Mouse (Mus musculus) lung, postnatal 0 days (tissue): ENCODE results near the gene Eif3a. TPM values are rescaled to one million over a fixed set of nuclear protein-coding genes. Genes with fewer than 3 reads are reported as not detected.

Experiments used
- ATAC-seq: fragments of 200-750 bp; cut with Nextera tagmentation; 2 replicates; pipeline ENCODE4 v1.8.0; 2017; ENCODE audit warnings: moderate library complexity
- DNase-seq: peaks from one replicate; pipeline ENCODE4 v3.0.0-alpha.2; 2016; ENCODE audit warnings: low spot score
- H3K27ac ChIP-seq: fragments of 300-500 bp; sonication (generic); 2 replicates; pipeline ENCODE4 v1.5.1; 2014; ENCODE audit warnings: antibody characterized with exemption, mild to moderate bottlenecking, low read length, mixed read lengths
- H3K27me3 ChIP-seq: fragments of 300-500 bp; sonication (generic); replicated peaks from 2 replicates; pipeline ENCODE4 v1.6.1; 2014; ENCODE audit warnings: low read length, mixed read lengths; ENCODE audit not compliant: insufficient read depth
- H3K36me3 ChIP-seq: fragments of 300-500 bp; sonication (generic); 2 replicates; pipeline ENCODE4 v1.6.1; 2014; ENCODE audit warnings: low read length, mixed read lengths; ENCODE audit not compliant: insufficient read depth
- H3K4me1 ChIP-seq: fragments of 300-500 bp; sonication (generic); 2 replicates; pipeline ENCODE4 v1.6.1; 2014; ENCODE audit warnings: antibody characterized with exemption, low read depth, low read length, mixed read lengths; ENCODE audit not compliant: insufficient read depth
- H3K4me2 ChIP-seq: fragments of 300-500 bp; sonication (generic); replicated peaks from 2 replicates; pipeline ENCODE4 v1.6.1; 2014; ENCODE audit warnings: low read depth, mild to moderate bottlenecking, low read length, moderate library complexity, mixed read lengths
- H3K4me3 ChIP-seq: fragments of 300-500 bp; sonication (generic); 2 replicates; pipeline ENCODE4 v1.5.1; 2014; ENCODE audit warnings: low read depth, low read length
- H3K9ac ChIP-seq: fragments of 300-500 bp; sonication (generic); replicated peaks from 2 replicates; pipeline ENCODE4 v1.6.1; 2014; ENCODE audit warnings: low read depth, mild to moderate bottlenecking
- H3K9me3 ChIP-seq: fragments of 300-500 bp; sonication (generic); 2 replicates; pipeline ENCODE4 v1.6.1; 2016; ENCODE audit warnings: low read length, mixed read lengths
- CTCF ChIP-seq: IDR thresholded peaks from 2 replicates; pipeline ENCODE4 v1.5.1; 2016; ENCODE audit warnings: antibody characterized with exemption, mild to moderate bottlenecking
- EP300 ChIP-seq: IDR thresholded peaks from 2 replicates; pipeline ENCODE4 v1.6.1; 2016; ENCODE audit warnings: antibody characterized with exemption, mild to moderate bottlenecking, control low read depth
- WGBS: fragments of 180-500 bp; shearing (Covaris S2); extraction: QIAGEN DNeasy Blood & Tissue Kit; methylation state at CpG from one replicate; pipeline ENCODE4 v1.1.7; 2014; 5-methylcytosine and 5-hydroxymethylcytosine counted together
- polyA plus RNA-seq: library from polyadenylated mRNA; unstranded; fragments of >200 nt; fragmentation: Nextera tagmentation; extraction: Ambion mirVana; gene quantifications from 2 replicates; pipeline ENCODE4 v1.2.1, GENCODE M21; 2015

Gene Eif3a
- polyA plus RNA-seq, 1 experiment from 2014 or later, result 67.1 TPM

DNA sequence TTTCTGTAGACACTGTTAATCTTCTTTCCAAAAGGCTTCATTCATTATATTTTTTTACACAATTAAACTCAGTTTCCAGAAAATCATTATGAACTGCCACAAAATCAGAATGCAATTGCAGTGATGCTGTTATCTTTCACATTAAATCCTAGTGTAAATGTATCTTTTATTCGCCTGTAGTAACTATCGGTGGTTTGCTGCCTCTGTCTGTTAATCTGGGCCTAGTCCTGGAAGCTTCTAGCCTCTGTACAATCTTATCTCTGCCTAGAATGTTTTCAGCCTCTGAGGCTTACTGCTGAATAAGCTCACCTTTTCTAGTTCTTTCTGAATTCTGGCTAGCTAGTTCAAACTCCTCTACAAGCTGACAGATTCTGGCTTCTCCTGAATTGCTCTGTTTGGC, 19.5 kb upstream of the Eif3a start:
- no peaks in the 10 kb centered on the region for H3K9me3 ChIP-seq
- DNase-seq, result no peak
- 93% methylated on average over 2 of the region's 2 CpGs for WGBS
- no peaks in the 10 kb centered on the region for H3K36me3 ChIP-seq
- H3K9ac ChIP-seq, result no peak overlapping the region
- no peak overlapping the region for H3K27ac ChIP-seq
- TF ChIP-seq EP300 (no peak), CTCF (no peak)
- no peaks in the 10 kb centered on the region for H3K4me1 ChIP-seq
- H3K4me2 ChIP-seq, result no peak overlapping the region
- no peak for ATAC-seq
- H3K4me3 ChIP-seq, result no peak overlapping the region
- no peaks in the 10 kb centered on the region for H3K27me3 ChIP-seq

DNA sequence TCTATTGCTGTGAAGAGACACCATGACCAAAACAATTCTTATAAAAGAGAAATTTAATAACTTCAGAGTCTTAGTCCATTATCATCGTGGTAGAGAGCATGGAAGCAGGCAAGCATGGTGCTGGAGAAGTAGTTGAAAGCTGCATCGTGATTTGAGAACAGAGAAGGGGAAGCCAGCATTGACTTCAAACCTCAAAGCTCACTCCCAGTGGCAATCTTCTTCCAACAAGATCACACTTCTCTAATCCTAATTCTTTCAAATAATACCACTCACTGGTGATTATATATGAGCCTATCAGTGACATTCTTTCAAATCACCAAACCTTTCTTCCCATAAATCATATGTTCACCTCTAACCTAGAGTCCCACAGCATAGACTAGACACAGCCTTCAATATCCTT, 14.4 kb upstream of the Eif3a start:
- Histone ChIP-seq H3K4me3 (no peak overlapping the region), H3K4me1 (no peaks in the 10 kb centered on the region), H3K27me3 (no peaks in the 10 kb centered on the region), H3K27ac (no peak overlapping the region), H3K36me3 (no peaks in the 10 kb centered on the region), H3K9ac (no peak overlapping the region), H3K4me2 (no peak overlapping the region), H3K9me3 (no peaks in the 10 kb centered on the region)
- DNase-seq (no peak), ATAC-seq (no peak)
- no peak for TF ChIP-seq EP300
- TF ChIP-seq CTCF, result no peak
- WGBS, result 48% methylated on average over 2 of the region's 2 CpGs

DNA sequence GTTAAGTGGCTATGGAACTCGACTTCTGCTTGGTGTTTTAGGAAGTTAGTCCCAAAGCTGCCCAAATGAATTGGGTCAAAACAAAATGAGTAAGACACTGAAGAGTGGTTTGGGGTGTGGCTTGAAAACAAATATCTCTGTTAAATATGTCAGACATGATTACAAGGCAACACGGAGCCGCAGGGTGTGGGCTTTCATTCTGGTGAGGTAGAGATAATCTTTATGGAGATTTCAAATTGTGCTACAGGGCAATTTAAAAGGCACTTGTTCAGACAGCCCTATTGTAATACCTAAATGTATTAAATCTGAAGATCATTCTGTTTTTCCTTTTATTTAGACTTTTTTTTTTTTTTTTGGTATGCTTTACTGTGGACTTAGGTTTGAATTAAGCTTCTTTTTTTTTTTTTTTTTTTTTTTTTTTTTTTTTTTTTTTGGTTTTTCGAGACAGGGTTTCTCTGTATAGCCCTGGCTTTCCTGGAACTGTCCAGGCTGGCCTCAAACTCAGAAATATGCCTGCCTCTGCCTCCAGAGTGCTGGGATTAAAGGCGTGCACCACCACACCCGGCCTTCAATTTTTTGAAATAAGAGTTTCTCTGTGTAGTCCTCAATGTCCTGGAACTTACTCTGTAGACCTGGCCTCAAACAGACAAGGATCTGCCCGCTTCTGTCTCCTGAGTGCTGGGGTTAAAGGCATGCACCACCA, 9.6 kb upstream of the Eif3a start:
- no peaks in the 10 kb centered on the region for H3K27me3 ChIP-seq
- 67% methylated on average over 7 of the region's 7 CpGs for WGBS
- no peaks in the 10 kb centered on the region for H3K9me3 ChIP-seq
- H3K9ac ChIP-seq, result no peak overlapping the region
- H3K27ac ChIP-seq, result no peak overlapping the region
- H3K36me3 ChIP-seq, result no peaks in the 10 kb centered on the region
- TF ChIP-seq CTCF, result no peak
- no peak for TF ChIP-seq EP300
- H3K4me2 ChIP-seq, result no peak overlapping the region
- DNase-seq, result no peak
- no peaks in the 10 kb centered on the region for H3K4me1 ChIP-seq
- no peak overlapping the region for H3K4me3 ChIP-seq
- no peak for ATAC-seq

DNA sequence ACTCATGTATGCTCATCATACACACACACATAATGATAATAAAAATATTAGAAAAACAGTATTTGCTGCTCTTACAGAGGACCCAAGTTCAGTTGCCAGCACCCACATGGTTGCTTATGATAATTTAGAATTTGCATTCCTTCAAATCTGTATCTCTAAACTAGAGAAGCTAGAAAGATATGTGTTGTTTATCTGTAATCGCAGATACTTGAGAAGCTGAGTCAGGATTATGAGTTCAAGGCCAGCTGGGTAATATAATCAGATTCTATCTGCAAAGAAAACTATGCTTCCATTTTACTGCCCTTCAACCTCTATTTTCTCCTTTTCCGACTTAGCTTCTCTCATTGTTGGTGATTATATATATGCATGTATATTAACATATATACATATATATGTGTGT, 7.0 kb upstream of the Eif3a start:
- no peaks in the 10 kb centered on the region for H3K27me3 ChIP-seq
- no peaks in the 10 kb centered on the region for H3K36me3 ChIP-seq
- no peak for DNase-seq
- no peaks in the 10 kb centered on the region for H3K4me1 ChIP-seq
- no peak overlapping the region for H3K4me3 ChIP-seq
- ATAC-seq, result no peak
- no peaks in the 10 kb centered on the region for H3K9me3 ChIP-seq
- no peak overlapping the region for H3K4me2 ChIP-seq
- H3K9ac ChIP-seq, result no peak overlapping the region
- H3K27ac ChIP-seq, result no peak overlapping the region
- 92% methylated on average over 2 of the region's 2 CpGs for WGBS
- TF ChIP-seq EP300, result no peak
- TF ChIP-seq CTCF, result no peak

DNA sequence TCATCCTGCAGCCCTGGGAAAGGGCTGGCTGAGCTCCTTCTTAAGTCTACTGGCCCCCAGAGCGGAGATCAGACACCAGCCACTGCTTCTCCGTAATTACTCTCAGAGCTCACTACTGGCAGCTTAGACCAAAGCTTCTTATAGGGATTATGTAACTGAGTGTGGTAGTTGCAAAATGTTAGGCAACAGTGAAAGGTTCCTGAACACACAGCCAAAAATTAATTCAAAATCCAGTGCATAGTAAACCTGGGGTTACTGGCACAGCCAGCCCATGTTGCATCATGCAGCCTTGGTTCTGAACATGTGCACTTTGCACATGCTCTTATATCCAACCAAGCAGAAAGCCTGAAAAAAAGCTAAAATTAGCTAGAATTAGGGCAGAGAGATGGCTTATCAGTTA, 4.8 kb upstream of the Eif3a start:
- H3K4me3 ChIP-seq, result no peak overlapping the region
- H3K36me3 ChIP-seq, result no peaks in the 10 kb centered on the region
- no peaks in the 10 kb centered on the region for H3K27me3 ChIP-seq
- peak; percentile 85 for DNase-seq
- 60% methylated on average over 2 of the region's 2 CpGs for WGBS
- ATAC-seq, result peak; percentile 28
- no peak overlapping the region for H3K4me2 ChIP-seq
- no peak overlapping the region for H3K9ac ChIP-seq
- TF ChIP-seq EP300 (peak; percentile 50), CTCF (no peak)
- no peaks in the 10 kb centered on the region for H3K4me1 ChIP-seq
- no peak overlapping the region for H3K27ac ChIP-seq
- no peaks in the 10 kb centered on the region for H3K9me3 ChIP-seq

DNA sequence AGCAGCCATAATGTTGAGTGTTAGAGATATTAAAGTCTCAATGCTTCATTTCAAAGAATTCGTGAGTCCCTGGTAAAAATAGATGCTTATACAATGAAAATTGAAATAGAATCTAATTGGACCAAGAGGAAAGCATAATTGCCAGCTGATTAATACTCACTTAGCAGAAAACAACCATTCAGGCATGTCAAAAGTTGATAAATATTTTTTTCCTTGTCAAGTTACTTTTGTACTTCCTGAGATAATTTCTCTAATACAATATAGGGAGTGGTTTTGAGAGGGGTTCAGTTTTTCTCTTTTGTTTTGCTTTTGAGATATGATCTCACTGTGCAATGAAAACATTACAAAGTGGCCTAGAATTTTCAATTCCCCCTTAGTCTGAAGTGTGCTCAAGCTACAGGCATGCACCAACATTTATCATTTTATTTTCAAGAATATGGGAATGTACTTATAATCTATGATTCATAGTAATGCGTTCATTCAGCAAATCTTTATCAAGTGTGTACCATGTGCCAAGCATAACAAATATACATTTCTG, 2.8 kb upstream of the Eif3a start:
- H3K27ac ChIP-seq, result no peak overlapping the region

More for the DNA sequence above, 2.8 kb upstream of the Eif3a start:
- no peak for TF ChIP-seq CTCF
- TF ChIP-seq EP300, result no peak
- no peak for ATAC-seq
- no peaks in the 10 kb centered on the region for H3K4me1 ChIP-seq
- no peaks in the 10 kb centered on the region for H3K9me3 ChIP-seq
- no peak overlapping the region for H3K9ac ChIP-seq
- WGBS, result 72% methylated on average over 2 of the region's 2 CpGs
- no peaks in the 10 kb centered on the region for H3K27me3 ChIP-seq
- DNase-seq, result no peak
- no peak overlapping the region for H3K4me2 ChIP-seq
- H3K4me3 ChIP-seq, result no peak overlapping the region
- H3K36me3 ChIP-seq, result no peaks in the 10 kb centered on the region
